ENCODE assay signal across 8 mouse cellular contexts in genomic region chr19:41262712-41263629, GRCm38 (mm10). TPM values are rescaled to one million over a fixed set of nuclear protein-coding genes. Genes with fewer than 3 reads are reported as not detected.
DNase-seq lines count a peak whose midpoint lies in the region; ATAC-seq and TF ChIP-seq lines count a peak whose summit lies in the region.

No protein-coding gene starts in this region.

- H3K4me2 ChIP-seq in forebrain, embryonic 12.5 days = peak overlapping the region; percentile 79
- peak overlapping the region; percentile 87 for H3K4me2 ChIP-seq in heart, postnatal 0 days (ENCODE audit: low read depth, low read length)
- peak overlapping the region; percentile 96 for H3K4me2 ChIP-seq in liver, postnatal 0 days (ENCODE audit: low read depth, low read length)
- peak overlapping the region; percentile 85 for H3K4me2 ChIP-seq in neural tube, embryonic 13.5 days

- no peak for TF ChIP-seq CTCF in heart, postnatal 0 days (IDR thresholded peaks at IDR 0.05; ENCODE audit: low read depth)
- TF ChIP-seq CTCF in liver, postnatal 0 days (IDR thresholded peaks at IDR 0.05; ENCODE audit: low read depth) = no peak

- H3K36me3 ChIP-seq in forebrain, embryonic 12.5 days (replicated peaks) = no peaks in the 10 kb centered on the region
- no peaks in the 10 kb centered on the region for H3K36me3 ChIP-seq in heart, postnatal 0 days (replicated peaks; ENCODE audit: control insufficient read depth, insufficient read depth, low read length)
- H3K36me3 ChIP-seq in liver, postnatal 0 days (replicated peaks; ENCODE audit: insufficient read depth, low read length) = 0 out of 2 replicates have a peak, but pooled peaks cover 2% of the 10 kb centered on the region
- no peaks in the 10 kb centered on the region for H3K36me3 ChIP-seq in neural tube, embryonic 13.5 days

- WGBS in forebrain, embryonic 12.5 days = 5% methylated on average over 49 of the region's 51 CpGs
- WGBS in heart, postnatal 0 days = 3% methylated on average over 51 of the region's 51 CpGs
- WGBS in liver, postnatal 0 days (ENCODE audit: insufficient replicate concordance) = 3% methylated on average over 51 of the region's 51 CpGs
- 6% methylated on average over 51 of the region's 51 CpGs for WGBS in neural tube, embryonic 13.5 days

- TF ChIP-seq EP300 in heart, postnatal 0 days (IDR thresholded peaks at IDR 0.05; ENCODE audit: low read depth) = no peak
- no peak for TF ChIP-seq EP300 in liver, postnatal 0 days (IDR thresholded peaks at IDR 0.05; ENCODE audit: low read depth)

- peak; percentile 84 for ATAC-seq in forebrain, embryonic 12.5 days (ENCODE audit: low FRiP score)
- peak; percentile 87 for ATAC-seq in heart, postnatal 0 days (ENCODE audit: insufficient read depth, low read depth)
- peak; percentile 84 for ATAC-seq in liver, postnatal 0 days
- ATAC-seq in neural tube, embryonic 13.5 days (ENCODE audit: low read depth) = peak; percentile 89

- H3K9me3 ChIP-seq in forebrain, embryonic 12.5 days = no peaks in the 10 kb centered on the region
- no peaks in the 10 kb centered on the region for H3K9me3 ChIP-seq in heart, postnatal 0 days (replicated peaks; ENCODE audit: control insufficient read depth, low read length)
- H3K9me3 ChIP-seq in liver, postnatal 0 days (ENCODE audit: low read length) = no peaks in the 10 kb centered on the region
- no peaks in the 10 kb centered on the region for H3K9me3 ChIP-seq in neural tube, embryonic 13.5 days

- H3K9ac ChIP-seq in forebrain, embryonic 12.5 days = peak overlapping the region; percentile 97
- peak overlapping the region; percentile 88 for H3K9ac ChIP-seq in heart, postnatal 0 days (replicated peaks; ENCODE audit: low read depth, low read length)
- H3K9ac ChIP-seq in liver, postnatal 0 days (replicated peaks) = peak overlapping the region; percentile 90
- peak overlapping the region; percentile 97 for H3K9ac ChIP-seq in neural tube, embryonic 13.5 days

- DNase-seq in ES-CJ7 (ENCODE audit: low read depth, low spot score) = peak; percentile 46
- DNase-seq in c-Kit-positive CD71-positive TER-119-positive erythroid progenitor cells, embryonic 14.5 days (ENCODE audit: low spot score) = peak; percentile 60
- peak; percentile 52 for DNase-seq in heart, postnatal 0 days (ENCODE audit: low spot score)
- peak; percentile 77 to 85 for DNase-seq in kidney, postnatal 4 days
- DNase-seq in liver, postnatal 0 days = peak; percentile 81
- DNase-seq in thymus, adult 18-20 months = peak; percentile 52 to 57

- H3K27ac ChIP-seq in forebrain, embryonic 12.5 days = peak overlapping the region; percentile 97
- peak overlapping the region; percentile 94 for H3K27ac ChIP-seq in heart, postnatal 0 days (ENCODE audit: low read depth)
- H3K27ac ChIP-seq in liver, postnatal 0 days (ENCODE audit: low read depth) = peak overlapping the region; percentile 100
- peak overlapping the region; percentile 98 for H3K27ac ChIP-seq in neural tube, embryonic 13.5 days (replicated peaks)

- no peaks in the 10 kb centered on the region for H3K27me3 ChIP-seq in forebrain, embryonic 12.5 days
- H3K27me3 ChIP-seq in heart, postnatal 0 days (ENCODE audit: control insufficient read depth, insufficient read depth, low read length) = no peaks in the 10 kb centered on the region
- no peaks in the 10 kb centered on the region for H3K27me3 ChIP-seq in liver, postnatal 0 days (ENCODE audit: insufficient read depth, low read length)
- no peaks in the 10 kb centered on the region for H3K27me3 ChIP-seq in neural tube, embryonic 13.5 days

- H3K4me3 ChIP-seq in forebrain, embryonic 12.5 days (replicated peaks) = peak overlapping the region; percentile 98
- H3K4me3 ChIP-seq in heart, postnatal 0 days (ENCODE audit: low read depth, low read length) = peak overlapping the region; percentile 82
- H3K4me3 ChIP-seq in liver, postnatal 0 days (ENCODE audit: low read depth, low read length) = peak overlapping the region; percentile 80
- peak overlapping the region; percentile 96 for H3K4me3 ChIP-seq in neural tube, embryonic 13.5 days

- peaks cover 31% of the 10 kb centered on the region for H3K4me1 ChIP-seq in forebrain, embryonic 12.5 days
- H3K4me1 ChIP-seq in heart, postnatal 0 days (ENCODE audit: control insufficient read depth, insufficient read depth) = peaks cover 14% of the 10 kb centered on the region
- peaks cover 30% of the 10 kb centered on the region for H3K4me1 ChIP-seq in liver, postnatal 0 days (ENCODE audit: insufficient read depth)
- H3K4me1 ChIP-seq in neural tube, embryonic 13.5 days (replicated peaks) = peaks cover 40% of the 10 kb centered on the region

RNA-seq across cellular contexts. Expression of gene Tm9sf3, which starts 0.8 kb away (rescaled TPM):
- 107 and 119 TPM in 2 replicates for polyA plus RNA-seq in forebrain, embryonic 12.5 days (2016; fragmentation: Nextera tagmentation; extraction: Ambion mirVana)
- total RNA-seq in heart, postnatal 0 days (2014; rRNA removed; ENCODE audit: low replicate concordance) = 91.6 and 111 TPM in 2 replicates
- 56.4 and 58.0 TPM in 2 replicates for polyA plus RNA-seq in heart, postnatal 0 days (2015; fragmentation: Nextera tagmentation; extraction: Ambion mirVana)
- polyA plus RNA-seq in liver, postnatal 0 days (2015; fragmentation: Nextera tagmentation; extraction: Ambion mirVana) = 45.8 and 49.2 TPM in 2 replicates
- polyA plus RNA-seq in neural tube, embryonic 13.5 days (2015; fragmentation: Nextera tagmentation; extraction: Ambion mirVana) = 105 and 115 TPM in 2 replicates

RNA-seq across cellular contexts. Expression of gene Tll2, which starts 56.3 kb away (rescaled TPM):
- 0.83 and 0.86 TPM in 2 replicates for polyA plus RNA-seq in forebrain, embryonic 12.5 days (2016; fragmentation: Nextera tagmentation; extraction: Ambion mirVana)
- total RNA-seq in heart, postnatal 0 days (2014; rRNA removed; ENCODE audit: low replicate concordance) = 0.15 TPM in 1 of 2 replicates, not detected in the other
- 0.07 and 0.15 TPM in 2 replicates for polyA plus RNA-seq in heart, postnatal 0 days (2015; fragmentation: Nextera tagmentation; extraction: Ambion mirVana)
- polyA plus RNA-seq in liver, postnatal 0 days (2015; fragmentation: Nextera tagmentation; extraction: Ambion mirVana) = not detected in 2 replicates
- 1.1 and 1.4 TPM in 2 replicates for polyA plus RNA-seq in neural tube, embryonic 13.5 days (2015; fragmentation: Nextera tagmentation; extraction: Ambion mirVana)

Comparison
In these comparisons a context has a peak if more than half of its experiments do, and no peak if none do; other contexts are left out.
1. Peak in every context shown above with its lines: DNase-seq, ATAC-seq, H3K4me3 ChIP-seq and H3K27ac ChIP-seq.